Mouse (Mus musculus): ENCODE data around the gene Capg.

DNA sequence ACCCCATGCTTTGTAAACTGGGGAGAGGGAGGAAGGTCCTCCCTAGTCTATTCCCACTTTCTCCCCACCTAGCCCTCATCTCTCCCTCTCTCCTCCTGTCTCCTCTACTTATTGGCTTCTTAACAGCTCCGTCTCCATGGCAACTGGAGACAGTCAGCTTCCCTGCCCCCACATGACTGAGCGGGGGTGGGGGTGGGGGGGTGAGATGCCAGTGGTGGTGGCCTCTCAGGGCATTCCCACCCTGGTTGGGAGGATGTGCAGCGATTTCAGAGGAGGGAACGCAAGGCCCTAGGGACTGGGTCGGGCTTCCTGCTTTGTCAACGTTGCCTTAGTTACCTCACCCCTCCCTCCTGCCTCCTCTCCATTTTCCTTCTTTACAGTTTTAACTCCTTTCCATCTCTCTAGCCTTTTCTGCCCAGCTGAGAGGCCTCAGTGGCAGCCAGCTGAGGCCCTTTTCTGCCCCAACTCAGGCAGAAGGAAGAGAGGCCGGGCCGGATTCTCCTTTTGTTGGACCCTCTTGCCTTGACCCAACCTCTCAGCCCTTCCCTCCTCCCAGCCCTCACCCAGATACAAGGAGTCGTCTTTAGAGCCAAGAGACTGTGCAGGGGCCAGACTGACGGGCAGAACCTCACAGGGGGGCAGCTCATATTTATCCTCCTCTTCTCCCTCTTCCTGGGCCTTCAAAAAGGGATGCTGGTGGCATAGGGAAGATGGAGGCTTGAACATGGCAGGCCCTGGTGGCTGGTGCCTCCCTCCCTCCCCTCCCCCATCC is 24.1 kb upstream of the Capg start:
- TF ChIP-seq POLR2A (IDR thresholded peaks at IDR 0.05; ENCODE audit: insufficient read length, low read depth) (no peak), CEBPB (IDR thresholded peaks at IDR 0.05; ENCODE audit: insufficient read depth, poor library complexity, severe bottlenecking) (no peak), MAX (IDR thresholded peaks at IDR 0.05; ENCODE audit: low read depth) (no peak), USF1 (IDR thresholded peaks at IDR 0.05; ENCODE audit: low read depth) (no peak), POLR2AphosphoS2 (IDR thresholded peaks at IDR 0.05; ENCODE audit: insufficient read length, low read depth) (no peak), E2F4 (IDR thresholded peaks at IDR 0.05; ENCODE audit: insufficient read depth) (no peak), TCF3 (IDR thresholded peaks at IDR 0.05; ENCODE audit: insufficient read length, low read depth) (no peak), MYOG (IDR thresholded peaks at IDR 0.05; ENCODE audit: control insufficient read depth in 1 of 3, insufficient read depth in 1 of 3, insufficient read length in 2 of 3, low read depth in 2 of 3) (no peak)

Data from myocyte (in vitro differentiated cells).